In genomic region chr6:40303379-40303778, GRCm38 (mm10) we compare ENCODE assay signal across 8 mouse cellular contexts. TPM values are rescaled to one million over a fixed set of nuclear protein-coding genes. Genes with fewer than 3 reads are reported as not detected.
DNase-seq lines count a peak whose midpoint lies in the region; ATAC-seq and TF ChIP-seq lines count a peak whose summit lies in the region.

No protein-coding gene starts in this region.

- 13% methylated on average over 6 of the region's 6 CpGs for WGBS in midbrain, embryonic 13.5 days

- TF ChIP-seq POLR2A in MEL (IDR thresholded peaks at IDR 0.05; ENCODE audit: control insufficient read depth in 1 of 2, insufficient read depth in 1 of 2, low read depth in 1 of 2, low read length in 2 of 2, poor library complexity in 1 of 2), result no peak

- TF ChIP-seq CTCF in MEL (IDR thresholded peaks at IDR 0.05 in 2 of 3, conservative IDR thresholded peaks at IDR 0.05 in 1 of 3; ENCODE audit: control insufficient read depth in 1 of 3, insufficient read depth in 1 of 3, low read depth in 2 of 3, low read length in 3 of 3, poor library complexity in 1 of 3, severe bottlenecking in 1 of 3), result peak; percentile 22 to 42 (median 32); a peak in 3 of 6 replicates
- peak; percentile 57 for TF ChIP-seq CTCF in gastrocnemius, adult 2 months (IDR thresholded peaks at IDR 0.05)

- no peaks in the 10 kb centered on the region for H3K9me3 ChIP-seq in MEL (replicated peaks; ENCODE audit: insufficient read depth, low read length)
- no peaks in the 10 kb centered on the region for H3K9me3 ChIP-seq in midbrain, embryonic 13.5 days

- no peak for TF ChIP-seq EP300 in MEL (IDR thresholded peaks at IDR 0.05; ENCODE audit: low read depth in 1 of 2, low read length in 2 of 2)

- H3K4me1 ChIP-seq in MEL (ENCODE audit: control insufficient read depth in 1 of 2, insufficient read depth in 2 of 2, low read length in 2 of 2), result no peaks in the 10 kb centered on the region
- H3K4me1 ChIP-seq in midbrain, embryonic 13.5 days (replicated peaks), result no peaks in the 10 kb centered on the region

- H3K27me3 ChIP-seq in MEL (ENCODE audit: control insufficient read depth in 1 of 2, insufficient read depth in 2 of 2, low read length in 2 of 2), result peaks cover 0 to 4% of the 10 kb centered on the region in 2 experiments; a peak in 1 of 4 replicates
- H3K27me3 ChIP-seq in midbrain, embryonic 13.5 days, result no peaks in the 10 kb centered on the region

- no peak overlapping the region for H3K9ac ChIP-seq in MEL (ENCODE audit: control insufficient read depth, low read depth, low read length, poor library complexity, severe bottlenecking)
- no peak overlapping the region for H3K9ac ChIP-seq in midbrain, embryonic 13.5 days (replicated peaks)

- DNase-seq in CD4-positive, CD25-positive, alpha-beta regulatory T cell, adult 2 months (ENCODE audit: low read depth, low spot score), result peak; percentile 8
- DNase-seq in MEL (ENCODE audit: low read depth, low spot score), result peak; percentile 17
- peak; percentile 88 for DNase-seq in cerebellum, postnatal 14 days
- DNase-seq in gastrocnemius, adult 2 months, result peak; percentile 59
- peak; percentile 75 for DNase-seq in layer of hippocampus, adult 9-10 months (ENCODE audit: low spot score)
- peak; percentile 11 for DNase-seq in testis, postnatal 14 days (ENCODE audit: low spot score)

- no peak overlapping the region for H3K4me2 ChIP-seq in midbrain, embryonic 13.5 days (replicated peaks)

- no peaks in the 10 kb centered on the region for H3K36me3 ChIP-seq in MEL (ENCODE audit: control insufficient read depth in 1 of 2, insufficient read depth in 2 of 2, low read length in 2 of 2)
- H3K36me3 ChIP-seq in midbrain, embryonic 13.5 days, result no peaks in the 10 kb centered on the region

- no peak overlapping the region for H3K27ac ChIP-seq in MEL (ENCODE audit: control insufficient read depth, low read depth, low read length)
- no peak overlapping the region for H3K27ac ChIP-seq in gastrocnemius, adult 2 months
- H3K27ac ChIP-seq in midbrain, embryonic 13.5 days, result no peak overlapping the region

- H3K79me2 ChIP-seq in MEL (ENCODE audit: control insufficient read depth, insufficient read depth, low read length, poor library complexity), result no peaks in the 10 kb centered on the region

- H3K4me3 ChIP-seq in MEL (ENCODE audit: control insufficient read depth in 1 of 2, insufficient read depth in 1 of 2, low read depth in 2 of 2, low read length in 2 of 2), result no peak overlapping the region
- H3K4me3 ChIP-seq in gastrocnemius, adult 2 months, result no peak overlapping the region
- H3K4me3 ChIP-seq in midbrain, embryonic 13.5 days (replicated peaks), result no peak overlapping the region

- TF ChIP-seq RAD21 in MEL (IDR thresholded peaks at IDR 0.05; ENCODE audit: low read depth, low read length), result peak; percentile 18

- intact Hi-C loops in gastrocnemius, adult 2 months (cut with DNase I), result loop anchor here (2.0 kb wide), 1 partner anchor 433 kb away; no protein-coding TSS in a partner anchor

- no peak for ATAC-seq in CD4-positive, CD25-positive, alpha-beta regulatory T cell, adult 4 months
- peak; percentile 71 for ATAC-seq in midbrain, embryonic 13.5 days

TF ChIP-seq in MEL, 35 proteins besides CTCF, POLR2A, EP300 and RAD21:
- TF ChIP-seq JUND (IDR thresholded peaks at IDR 0.05; ENCODE audit: low read depth, low read length) (no peak), SMC3 (IDR thresholded peaks at IDR 0.05; ENCODE audit: low read depth, low read length) (peak; percentile 18; the same call in 1 of the 2 replicates), MAZ (IDR thresholded peaks at IDR 0.05; ENCODE audit: low read depth, low read length) (no peak), GABPA (IDR thresholded peaks at IDR 0.05; ENCODE audit: low read depth, low read length) (no peak)

RNA-seq across cellular contexts. Expression of gene Agk, which starts 21.6 kb away (rescaled TPM):
- polyA plus RNA-seq in CD4-positive, CD25-positive, alpha-beta regulatory T cell, adult 4 months (2017; shearing (Covaris generic)), result 10 to 100 TPM; 60.1 to 72.0 TPM
- total RNA-seq in MEL (2012; rRNA removed), result 29.6 and 29.9 TPM in 2 replicates
- 10 to 100 TPM in 1 of 2 experiments, not detected in 1; 29.7 TPM for polyA plus RNA-seq in MEL (2012; ENCODE audit: insufficient read depth in 1 of 2, insufficient read length in 2 of 2, low read depth in 1 of 2, low replicate concordance in 2 of 2, missing spikeins in 1 of 2)
- 1 to 10 TPM; 5.5 to 9.0 TPM for total RNA-seq in gastrocnemius, adult 2 months (2021)
- polyA plus RNA-seq in midbrain, embryonic 13.5 days (2015; fragmentation: Nextera tagmentation; extraction: Ambion mirVana), result 36.5 and 40.5 TPM in 2 replicates

Comparison
In these comparisons a context has a peak if more than half of its experiments do, and no peak if none do; other contexts are left out.
1. DNase-seq: peak in every context shown above with its lines; median percentile 88 in cerebellum, postnatal 14 days; 75 in layer of hippocampus, adult 9-10 months; 59 in gastrocnemius, adult 2 months; 17 in MEL; 11 in testis, postnatal 14 days; 8 in CD4-positive, CD25-positive, alpha-beta regulatory T cell, adult 2 months.